Mouse (Mus musculus): ENCODE measurements around the gene Ntrk3.

Gene Ntrk3

DNA sequence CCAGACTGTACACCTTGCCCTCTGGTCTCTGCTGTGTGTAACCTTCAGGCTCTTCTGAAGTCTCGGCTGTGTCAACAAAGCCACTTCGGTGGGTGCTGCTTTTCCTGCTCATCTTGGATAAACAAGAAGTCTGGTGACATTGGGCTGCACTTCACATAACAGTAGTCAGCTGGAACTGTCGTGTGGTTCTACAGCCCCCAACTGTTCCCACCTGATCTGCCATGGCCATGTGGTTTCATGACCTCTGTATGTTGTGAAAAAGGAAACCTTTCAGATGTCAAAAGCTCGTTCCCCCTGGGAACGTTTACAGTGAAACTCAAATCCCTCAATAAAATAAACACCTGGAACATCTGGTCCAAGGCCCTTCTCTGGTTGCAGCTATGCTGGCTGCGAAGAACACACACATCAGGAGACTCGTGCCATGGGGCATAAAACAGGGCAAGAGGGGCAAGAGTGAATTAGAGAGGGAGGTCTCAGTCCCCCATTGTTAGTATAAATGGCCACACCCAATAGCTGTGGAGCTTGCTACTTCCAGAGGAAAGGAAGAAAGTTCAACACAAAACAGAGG is 222.7 kb downstream of the Ntrk3 start:
- no peak for DNase-seq (ENCODE audit: low read depth, low spot score)
- Histone ChIP-seq H3K27me3 (ENCODE audit: control insufficient read depth, insufficient read depth, low read length, poor library complexity, severe bottlenecking) (no peaks in the 10 kb centered on the region), H3K36me3 (ENCODE audit: control insufficient read depth, insufficient read depth, low read length, poor library complexity, severe bottlenecking) (no peaks in the 10 kb centered on the region)

DNA sequence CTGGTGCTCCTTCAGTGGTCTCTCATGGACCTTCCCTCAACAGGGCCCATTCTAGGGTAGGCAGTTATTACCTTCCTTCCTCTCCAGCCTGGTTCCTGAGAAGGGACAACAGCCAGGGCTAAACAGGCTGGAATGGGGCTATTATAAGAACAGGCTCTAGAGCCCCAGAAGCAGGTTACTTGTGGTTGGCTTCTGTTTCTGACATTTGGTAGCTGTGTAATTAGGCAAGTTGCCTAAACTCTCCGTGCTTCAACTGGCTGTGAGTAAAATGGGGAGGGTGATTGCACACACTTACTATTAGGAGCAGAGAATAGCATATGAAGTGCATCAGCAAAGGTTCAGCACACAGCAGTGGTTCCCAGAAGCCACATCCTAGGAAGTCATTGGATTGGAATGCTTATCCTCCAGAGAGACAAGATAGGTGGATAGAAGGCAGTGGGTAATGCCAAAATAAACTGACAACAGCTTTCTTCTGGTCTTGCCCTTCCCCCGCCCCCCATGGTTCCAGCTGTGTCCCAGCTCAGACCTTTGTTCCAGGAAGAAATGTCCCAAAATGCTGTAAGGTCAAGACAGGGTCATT is 230.7 kb downstream of the Ntrk3 start:
- no peaks in the 10 kb centered on the region for H3K27me3 ChIP-seq (ENCODE audit: control insufficient read depth, insufficient read depth, low read length, poor library complexity, severe bottlenecking)
- no peak for DNase-seq (ENCODE audit: low read depth, low spot score)
- H3K36me3 ChIP-seq (ENCODE audit: control insufficient read depth, insufficient read depth, low read length, poor library complexity, severe bottlenecking) = no peaks in the 10 kb centered on the region

DNA sequence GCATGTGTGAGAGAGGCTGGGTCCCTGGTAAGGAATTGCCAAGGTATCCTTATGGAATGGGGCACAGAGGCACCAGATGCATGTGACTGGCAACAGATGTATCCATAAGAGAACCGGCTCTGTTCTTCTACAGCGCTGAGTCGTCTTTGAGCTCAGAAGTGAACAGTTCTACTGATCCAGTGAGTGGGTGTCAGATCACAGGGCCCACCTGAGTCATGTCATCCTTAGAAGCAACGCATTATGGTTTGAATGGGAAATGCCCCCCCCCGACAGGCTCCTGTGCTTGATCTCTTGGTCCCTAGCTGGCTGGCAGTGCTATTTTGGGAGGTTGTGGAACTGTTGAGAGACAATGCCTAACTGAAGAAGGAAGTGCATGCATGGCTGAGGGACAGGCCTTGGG is 236.9 kb downstream of the Ntrk3 start:
- no peak for DNase-seq (ENCODE audit: low read depth, low spot score)
- Histone ChIP-seq H3K36me3 (ENCODE audit: control insufficient read depth, insufficient read depth, low read length, poor library complexity, severe bottlenecking) (no peaks in the 10 kb centered on the region), H3K27me3 (ENCODE audit: control insufficient read depth, insufficient read depth, low read length, poor library complexity, severe bottlenecking) (no peaks in the 10 kb centered on the region; the same call in 1 of the 2 replicates)

DNA sequence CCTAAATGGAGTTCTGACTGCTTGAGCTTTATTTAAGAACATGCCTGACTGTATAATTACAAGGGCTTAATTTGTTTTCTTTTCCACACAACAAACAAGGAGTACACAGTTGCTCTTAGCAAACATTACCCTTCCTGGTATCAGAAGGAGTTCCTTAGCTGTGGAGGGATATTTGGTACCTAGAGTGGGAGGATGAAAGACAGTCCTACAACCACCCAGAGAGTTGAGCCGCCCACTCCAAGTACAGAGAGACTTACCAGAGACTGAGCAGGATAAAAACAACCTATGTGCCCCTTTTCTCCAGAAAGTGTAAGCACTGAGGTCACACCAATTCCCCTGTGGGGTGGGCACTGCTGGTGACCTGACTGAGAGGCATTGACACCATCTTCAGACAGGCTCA is 237.8 kb downstream of the Ntrk3 start:
- H3K27me3 ChIP-seq (ENCODE audit: control insufficient read depth, insufficient read depth, low read length, poor library complexity, severe bottlenecking) = no peaks in the 10 kb centered on the region; the same call in 1 of the 2 replicates
- no peak for DNase-seq (ENCODE audit: low read depth, low spot score)
- H3K36me3 ChIP-seq (ENCODE audit: control insufficient read depth, insufficient read depth, low read length, poor library complexity, severe bottlenecking) = no peaks in the 10 kb centered on the region

DNA sequence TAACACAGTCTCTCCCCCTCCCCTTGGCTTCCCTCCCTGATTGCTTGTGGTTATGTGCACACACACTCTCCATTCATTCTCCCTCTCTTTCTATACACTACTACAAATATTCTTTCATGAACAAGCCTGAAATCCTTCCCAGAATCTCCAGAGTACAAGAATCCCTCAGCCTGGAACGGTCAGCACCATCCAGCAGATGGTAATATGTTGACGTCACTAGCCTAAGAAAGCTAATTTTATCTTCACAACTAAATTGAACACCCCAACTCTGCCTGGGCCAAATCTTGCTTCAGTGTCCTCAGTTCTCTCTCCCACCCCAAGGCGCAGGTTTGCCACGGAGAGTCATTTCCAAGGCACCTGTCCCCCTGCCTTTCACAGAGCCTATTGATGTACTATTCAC is 239.5 kb downstream of the Ntrk3 start:
- no peak for DNase-seq (ENCODE audit: low read depth, low spot score)
- no peaks in the 10 kb centered on the region for H3K36me3 ChIP-seq (ENCODE audit: control insufficient read depth, insufficient read depth, low read length, poor library complexity, severe bottlenecking)
- no peaks in the 10 kb centered on the region; the same call in 1 of the 2 replicates for H3K27me3 ChIP-seq (ENCODE audit: control insufficient read depth, insufficient read depth, low read length, poor library complexity, severe bottlenecking)

DNA sequence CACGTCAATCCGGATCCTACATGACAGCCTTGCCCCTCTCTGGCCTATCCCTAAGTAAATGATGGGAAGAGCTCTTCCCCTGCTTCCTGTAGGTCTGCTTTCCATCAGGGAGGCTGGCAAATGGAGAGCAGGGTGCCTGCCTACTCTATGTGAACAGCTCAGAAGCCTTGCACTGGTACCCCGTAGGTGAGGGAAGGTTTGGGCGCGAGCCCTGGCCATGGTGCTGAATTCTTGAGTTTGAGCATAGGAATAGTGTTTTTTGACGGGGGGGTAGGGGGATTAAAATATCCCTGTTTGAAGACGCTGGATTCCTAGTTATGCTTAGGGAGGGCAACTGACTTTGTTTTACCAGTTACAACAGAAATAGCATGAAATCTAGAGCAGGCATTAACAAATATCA is 240.0 kb downstream of the Ntrk3 start:
- no peaks in the 10 kb centered on the region; the same call in 1 of the 2 replicates for H3K27me3 ChIP-seq (ENCODE audit: control insufficient read depth, insufficient read depth, low read length, poor library complexity, severe bottlenecking)
- no peaks in the 10 kb centered on the region for H3K36me3 ChIP-seq (ENCODE audit: control insufficient read depth, insufficient read depth, low read length, poor library complexity, severe bottlenecking)
- no peak for DNase-seq (ENCODE audit: low read depth, low spot score)

DNA sequence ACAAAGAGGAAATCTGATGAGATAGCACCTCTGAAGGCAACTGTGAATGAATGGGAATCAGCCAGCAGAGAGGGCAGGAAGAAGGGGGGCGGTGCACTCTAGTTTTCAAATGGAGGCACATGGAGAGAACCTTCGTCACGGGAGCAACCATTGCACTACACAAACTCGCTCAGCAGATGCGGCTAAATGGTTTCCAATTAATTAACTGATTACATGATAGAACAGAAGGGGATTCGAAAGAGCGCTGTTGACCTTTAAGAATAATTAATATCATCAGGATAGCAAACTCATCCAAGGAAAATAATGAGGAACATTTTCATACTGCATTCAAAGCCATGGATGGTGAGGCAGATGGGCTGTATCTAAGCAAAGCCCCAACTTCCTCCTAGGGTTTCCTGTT is 244.2 kb downstream of the Ntrk3 start:
- Histone ChIP-seq H3K36me3 (ENCODE audit: control insufficient read depth, insufficient read depth, low read length, poor library complexity, severe bottlenecking) (no peaks in the 10 kb centered on the region), H3K27me3 (ENCODE audit: control insufficient read depth, insufficient read depth, low read length, poor library complexity, severe bottlenecking) (no peaks in the 10 kb centered on the region; the same call in 1 of the 2 replicates)
- DNase-seq (ENCODE audit: low read depth, low spot score) = no peak

DNA sequence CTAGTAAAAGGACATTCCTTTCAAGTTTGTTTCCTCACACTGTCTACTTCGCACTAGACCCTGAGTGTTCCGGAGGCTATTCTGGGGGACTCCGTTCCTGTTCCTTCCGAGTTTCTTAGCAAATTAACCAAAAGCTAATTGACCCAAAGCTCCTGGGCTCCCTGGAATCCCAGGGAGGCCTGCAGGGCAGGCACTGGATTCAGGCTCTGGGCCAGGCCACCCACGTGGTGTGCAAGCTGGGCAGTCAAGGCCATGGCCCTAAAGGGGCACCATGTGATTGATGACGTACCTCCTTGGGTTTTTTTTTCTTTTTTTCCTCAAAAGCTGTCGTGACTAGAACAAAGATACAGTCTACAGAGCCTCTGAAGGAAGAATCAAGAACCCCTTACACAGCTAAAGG is 246.6 kb downstream of the Ntrk3 start:
- no peak for DNase-seq (ENCODE audit: low read depth, low spot score)

DNA sequence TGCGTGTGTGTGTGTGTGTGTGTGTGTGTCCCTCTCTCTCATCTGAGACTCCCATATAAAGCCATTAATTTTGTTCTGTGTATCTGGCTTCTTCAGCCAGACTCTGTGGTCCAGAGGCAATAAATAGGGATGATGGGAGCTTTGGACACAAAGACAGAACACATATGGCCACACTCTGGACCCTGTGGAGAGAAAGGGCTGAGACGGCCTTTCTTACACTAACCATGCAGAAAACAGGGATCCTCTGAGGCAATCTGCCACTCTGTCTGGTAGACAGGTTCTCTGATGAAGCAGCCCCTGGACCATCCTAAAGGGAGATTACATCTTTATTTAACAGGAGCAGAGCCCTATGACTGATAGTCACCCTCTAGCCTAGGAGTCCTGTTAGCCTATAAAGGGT is 253.5 kb downstream of the Ntrk3 start:
- H3K36me3 ChIP-seq (ENCODE audit: control insufficient read depth, insufficient read depth, low read length, poor library complexity, severe bottlenecking) = no peaks in the 10 kb centered on the region
- H3K27me3 ChIP-seq (ENCODE audit: control insufficient read depth, insufficient read depth, low read length, poor library complexity, severe bottlenecking) = no peaks in the 10 kb centered on the region
- no peak for DNase-seq (ENCODE audit: low read depth, low spot score)

More for the DNA sequence above, 246.6 kb downstream of the Ntrk3 start:
- Histone ChIP-seq H3K27me3 (ENCODE audit: control insufficient read depth, insufficient read depth, low read length, poor library complexity, severe bottlenecking) (no peaks in the 10 kb centered on the region), H3K36me3 (ENCODE audit: control insufficient read depth, insufficient read depth, low read length, poor library complexity, severe bottlenecking) (no peaks in the 10 kb centered on the region)

DNA sequence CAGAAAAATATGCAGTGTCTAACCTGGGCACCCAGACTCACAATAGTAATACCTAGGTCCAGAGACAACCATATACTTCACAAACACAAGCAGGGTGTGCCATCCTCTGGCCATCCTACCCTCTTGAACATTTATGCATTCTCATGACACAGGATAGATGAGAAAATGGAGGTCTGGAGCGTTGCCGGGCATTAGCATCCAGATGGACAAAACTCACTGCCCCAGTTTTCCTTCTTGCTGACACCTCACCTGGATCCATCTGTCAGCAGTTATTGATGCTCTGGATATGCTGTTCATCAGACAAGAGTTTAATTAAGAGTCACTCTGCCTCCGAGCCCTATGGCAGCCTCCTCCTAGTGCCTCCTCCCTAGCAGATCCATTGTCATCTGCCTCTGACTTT is 254.1 kb downstream of the Ntrk3 start:
- no peak for DNase-seq (ENCODE audit: low read depth, low spot score)
- Histone ChIP-seq H3K27me3 (ENCODE audit: control insufficient read depth, insufficient read depth, low read length, poor library complexity, severe bottlenecking) (no peaks in the 10 kb centered on the region), H3K36me3 (ENCODE audit: control insufficient read depth, insufficient read depth, low read length, poor library complexity, severe bottlenecking) (no peaks in the 10 kb centered on the region)

DNA sequence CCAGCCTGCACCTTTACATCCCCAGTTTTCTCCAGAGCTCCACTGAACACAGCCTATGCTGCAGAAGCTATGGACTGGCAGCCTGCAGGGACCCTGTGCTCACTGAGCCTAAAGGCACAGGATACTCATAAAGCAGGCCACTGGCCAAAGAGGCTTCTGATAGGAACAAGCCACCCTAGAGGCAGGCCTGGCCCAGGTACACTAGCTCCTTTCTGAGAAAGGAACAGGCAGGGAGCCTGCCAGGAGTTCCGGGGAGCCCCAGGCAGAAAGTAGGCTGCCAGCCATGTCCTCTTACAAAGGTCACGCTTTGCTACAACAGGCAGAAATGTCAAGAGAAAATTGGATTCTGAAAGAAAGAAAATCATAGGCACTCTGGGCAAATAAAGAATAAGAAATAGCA is 254.8 kb downstream of the Ntrk3 start:
- no peak for DNase-seq (ENCODE audit: low read depth, low spot score)
- no peaks in the 10 kb centered on the region for H3K27me3 ChIP-seq (ENCODE audit: control insufficient read depth, insufficient read depth, low read length, poor library complexity, severe bottlenecking)
- H3K36me3 ChIP-seq (ENCODE audit: control insufficient read depth, insufficient read depth, low read length, poor library complexity, severe bottlenecking) = no peaks in the 10 kb centered on the region

DNA sequence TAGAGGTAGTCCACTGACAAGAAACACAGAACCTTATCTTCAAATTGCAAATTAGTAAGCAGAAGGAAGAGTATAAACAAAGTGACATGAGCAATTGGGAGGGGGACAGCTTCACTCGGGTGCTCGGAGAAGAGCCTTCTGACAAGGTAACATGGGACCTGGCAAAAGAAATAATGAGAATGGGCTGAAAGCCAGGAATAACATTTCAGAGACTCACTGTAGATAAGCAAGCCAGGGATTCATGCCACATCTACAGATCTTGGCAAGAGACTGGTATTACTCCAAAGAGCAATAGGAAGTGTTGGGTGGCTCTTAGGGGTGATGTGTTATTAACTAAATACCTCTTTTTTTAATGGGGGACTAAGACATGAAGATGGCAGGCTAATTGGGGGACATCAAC is 258.9 kb downstream of the Ntrk3 start:
- no peak for DNase-seq (ENCODE audit: low read depth, low spot score)
- no peaks in the 10 kb centered on the region for H3K27me3 ChIP-seq (ENCODE audit: control insufficient read depth, insufficient read depth, low read length, poor library complexity, severe bottlenecking)
- no peaks in the 10 kb centered on the region for H3K36me3 ChIP-seq (ENCODE audit: control insufficient read depth, insufficient read depth, low read length, poor library complexity, severe bottlenecking)

DNA sequence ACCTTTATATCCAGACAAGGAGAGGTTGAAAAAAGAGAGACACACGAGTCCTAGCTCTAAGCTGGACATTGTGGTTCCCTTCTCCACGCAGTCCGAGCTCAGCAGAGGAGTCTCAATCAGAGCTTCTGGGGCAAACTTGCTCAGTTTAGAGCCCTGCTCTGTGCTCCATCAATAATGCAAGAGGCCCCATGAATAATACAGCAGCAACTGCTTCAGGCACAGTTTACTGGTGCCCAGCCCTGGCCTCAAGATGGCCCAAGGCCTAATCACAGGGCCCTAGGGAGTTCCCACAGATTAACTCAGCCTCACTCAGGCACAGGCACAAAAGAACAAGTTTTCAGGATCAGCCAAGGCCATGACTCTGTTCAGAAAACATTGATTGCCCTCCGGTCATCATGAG is 266.1 kb downstream of the Ntrk3 start:
- Histone ChIP-seq H3K27me3 (ENCODE audit: control insufficient read depth, insufficient read depth, low read length, poor library complexity, severe bottlenecking) (no peaks in the 10 kb centered on the region), H3K36me3 (ENCODE audit: control insufficient read depth, insufficient read depth, low read length, poor library complexity, severe bottlenecking) (no peaks in the 10 kb centered on the region)
- no peak for DNase-seq (ENCODE audit: low read depth, low spot score)

DNA sequence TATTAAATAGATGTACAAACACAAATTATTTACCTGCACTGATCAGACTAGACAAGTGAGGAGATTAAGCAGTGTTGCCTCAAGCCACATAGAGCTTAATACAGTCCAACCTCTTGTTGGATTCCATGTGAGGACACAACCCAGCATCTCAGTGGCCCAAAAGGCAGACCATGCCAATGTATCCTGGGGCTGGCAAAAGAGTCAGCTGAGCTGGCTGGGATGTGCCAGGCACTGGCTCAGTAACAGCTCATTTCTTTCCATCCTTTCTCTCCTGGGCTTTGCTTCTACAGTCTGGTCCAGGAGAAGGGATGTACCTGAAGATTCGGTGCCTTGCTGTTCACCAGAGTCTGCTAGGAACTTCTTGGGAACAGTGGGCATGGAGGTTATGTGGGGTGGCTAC is 266.5 kb downstream of the Ntrk3 start:
- no peaks in the 10 kb centered on the region for H3K36me3 ChIP-seq (ENCODE audit: control insufficient read depth, insufficient read depth, low read length, poor library complexity, severe bottlenecking)
- no peak for DNase-seq (ENCODE audit: low read depth, low spot score)
- H3K27me3 ChIP-seq (ENCODE audit: control insufficient read depth, insufficient read depth, low read length, poor library complexity, severe bottlenecking) = no peaks in the 10 kb centered on the region

DNA sequence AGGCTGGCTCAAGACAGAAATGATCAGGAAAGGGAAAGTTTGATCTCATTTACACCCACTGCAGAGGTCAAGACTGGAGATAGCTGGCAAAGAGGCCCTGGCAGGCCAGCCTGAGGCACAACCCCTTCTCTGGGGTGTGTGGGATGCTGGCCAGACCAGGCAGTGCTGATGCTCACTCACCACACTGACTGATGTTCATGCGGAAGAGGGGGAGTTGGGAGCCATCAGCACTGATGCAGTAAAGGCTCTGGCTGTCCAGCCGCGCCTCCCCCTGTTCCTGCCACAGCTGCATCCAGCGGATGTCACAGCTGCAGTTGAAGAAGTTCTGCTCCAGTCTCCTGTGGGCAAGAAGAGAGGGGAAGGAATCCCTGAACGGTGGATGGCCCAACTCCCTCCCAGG is 275.2 kb downstream of the Ntrk3 start:
- no peaks in the 10 kb centered on the region for H3K36me3 ChIP-seq (ENCODE audit: control insufficient read depth, insufficient read depth, low read length, poor library complexity, severe bottlenecking)
- H3K27me3 ChIP-seq (ENCODE audit: control insufficient read depth, insufficient read depth, low read length, poor library complexity, severe bottlenecking) = no peaks in the 10 kb centered on the region
- DNase-seq (ENCODE audit: low read depth, low spot score) = no peak

DNA sequence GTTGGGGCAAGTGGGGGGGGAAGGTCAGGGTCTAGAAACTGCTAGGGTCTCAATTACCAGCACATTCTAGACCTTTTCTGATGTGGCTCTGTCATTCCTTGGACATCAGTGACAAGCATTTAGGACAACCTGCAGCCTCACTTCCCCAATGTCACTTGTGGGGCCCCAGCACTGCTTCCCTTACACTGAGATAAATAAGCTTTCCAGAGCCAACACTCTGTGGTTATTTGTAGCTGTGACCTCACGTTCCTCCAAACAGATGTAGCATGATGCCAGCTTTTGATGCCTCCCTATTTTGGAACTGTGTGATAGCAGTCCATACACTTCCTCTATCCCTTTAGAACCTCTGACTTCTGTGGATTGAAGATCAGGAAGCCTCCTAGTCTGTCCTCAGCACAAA is 278.8 kb downstream of the Ntrk3 start:
- Histone ChIP-seq H3K36me3 (ENCODE audit: control insufficient read depth, insufficient read depth, low read length, poor library complexity, severe bottlenecking) (no peaks in the 10 kb centered on the region), H3K27me3 (ENCODE audit: control insufficient read depth, insufficient read depth, low read length, poor library complexity, severe bottlenecking) (no peaks in the 10 kb centered on the region)
- DNase-seq (ENCODE audit: low read depth, low spot score) = no peak

Data from splenic B cell, adult 2 months (primary cell).